Mouse (Mus musculus): ENCODE measurements at regions not wholly inside any gene's neighbourhood (a gene's known extent, or its start where the extent isn't known, plus 50 kb on each side); places are given as distances from the start of the nearest gene placed in this dataset.

DNA sequence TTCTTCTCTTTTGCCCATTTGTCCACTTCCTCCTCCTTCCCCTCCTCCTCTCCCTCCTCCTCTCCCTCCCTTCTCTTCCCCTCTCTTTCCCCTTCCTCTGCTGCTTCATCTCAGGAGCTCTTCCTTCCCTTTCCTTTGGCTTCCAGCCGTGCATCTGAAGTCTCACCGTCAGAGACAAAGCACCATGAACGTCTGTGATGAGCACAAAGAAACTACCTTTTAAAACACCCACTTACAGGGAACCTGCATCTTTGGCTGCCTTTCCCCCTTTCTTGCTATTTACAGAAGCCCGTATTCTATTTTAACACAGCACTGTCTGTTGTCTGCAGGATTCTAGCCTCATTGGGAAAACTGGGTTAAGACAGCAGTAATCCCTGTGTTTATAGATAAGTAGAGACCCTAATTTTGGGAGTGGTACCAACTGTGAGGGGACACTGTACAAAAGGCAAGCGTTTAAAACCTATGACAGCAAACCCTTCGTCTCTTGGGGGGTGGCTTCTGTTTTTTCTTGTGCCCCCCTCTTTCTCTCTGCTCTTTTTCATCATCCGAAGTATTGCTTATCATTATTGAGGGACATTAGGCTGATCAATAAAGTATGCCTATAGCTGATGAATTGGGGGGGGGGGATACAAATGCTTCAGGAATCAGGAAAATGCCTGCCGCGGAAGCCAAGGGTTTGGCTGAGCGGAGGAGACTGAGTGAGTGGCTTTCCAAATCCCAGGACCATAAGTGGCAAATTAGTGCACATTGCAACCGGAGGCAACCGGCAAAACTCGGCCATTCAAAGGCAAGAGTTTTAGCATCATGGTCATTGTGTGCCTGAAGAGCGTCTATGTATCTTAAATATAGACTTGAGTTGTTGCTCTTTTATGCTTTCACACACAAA, 417.0 kb upstream of the Ubash3b start:
- DNase-seq (ENCODE audit: low read depth, low spot score), result no peak

DNA sequence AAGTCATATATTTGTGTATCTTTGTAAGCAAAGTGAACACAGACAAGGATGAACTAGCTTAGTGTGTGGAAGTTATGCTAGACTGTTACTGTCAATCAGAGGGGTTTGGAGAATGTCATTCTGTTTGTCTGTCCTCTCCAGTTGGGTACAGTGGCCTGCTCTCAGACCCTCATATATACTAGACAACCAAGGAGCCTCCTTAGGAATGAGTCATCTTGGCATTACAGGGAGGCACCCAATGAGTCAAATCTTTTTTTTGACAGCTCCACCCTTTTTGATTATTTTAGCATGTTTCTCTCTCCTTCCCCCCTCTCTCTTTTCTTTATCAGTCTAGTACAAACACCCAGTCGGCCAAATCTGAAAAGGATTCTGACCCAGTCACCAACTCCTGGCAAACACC, 416.3 kb upstream of the Ubash3b start:
- DNase-seq (ENCODE audit: low read depth, low spot score), result no peak

DNA sequence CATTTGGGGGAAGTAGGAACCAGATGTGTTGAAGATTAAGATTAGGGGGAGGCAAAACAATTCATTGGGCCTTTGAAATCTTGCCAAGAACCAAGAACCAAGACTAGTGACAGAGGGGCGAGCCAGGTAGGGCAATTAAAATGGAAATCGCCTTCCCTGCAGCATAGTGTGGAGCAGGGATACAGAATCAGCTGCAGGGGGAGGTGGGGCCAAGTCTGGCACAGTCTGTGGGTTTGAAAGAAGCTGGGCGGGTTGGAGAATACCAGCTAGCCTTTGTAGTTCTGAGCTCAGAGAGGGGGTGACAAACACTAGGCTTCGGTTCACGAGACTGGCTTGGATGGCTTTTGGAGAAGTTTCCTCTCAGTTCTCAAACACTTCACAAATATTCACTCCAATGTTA, 414.3 kb upstream of the Ubash3b start:
- no peak for DNase-seq (ENCODE audit: low read depth, low spot score)

DNA sequence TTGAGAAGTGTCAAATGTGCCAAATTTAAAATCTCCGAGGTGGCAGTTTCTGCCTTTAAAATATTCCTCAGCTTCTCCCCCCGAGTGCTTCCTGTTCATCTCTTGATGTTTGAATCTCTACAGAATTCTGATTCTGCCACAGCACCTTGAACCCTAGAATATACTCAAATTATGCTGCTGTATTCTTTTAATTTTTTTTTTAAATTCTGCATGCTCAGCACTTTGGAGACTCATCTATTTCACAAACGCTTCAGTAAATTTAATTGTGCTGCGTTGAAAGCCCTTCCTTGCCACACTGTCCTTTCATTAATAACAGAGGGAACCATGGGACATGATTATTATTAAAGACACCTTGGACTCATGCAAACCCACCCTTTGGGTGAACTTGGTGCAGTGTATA, 408.8 kb upstream of the Ubash3b start:
- DNase-seq (ENCODE audit: low read depth, low spot score), result no peak

DNA sequence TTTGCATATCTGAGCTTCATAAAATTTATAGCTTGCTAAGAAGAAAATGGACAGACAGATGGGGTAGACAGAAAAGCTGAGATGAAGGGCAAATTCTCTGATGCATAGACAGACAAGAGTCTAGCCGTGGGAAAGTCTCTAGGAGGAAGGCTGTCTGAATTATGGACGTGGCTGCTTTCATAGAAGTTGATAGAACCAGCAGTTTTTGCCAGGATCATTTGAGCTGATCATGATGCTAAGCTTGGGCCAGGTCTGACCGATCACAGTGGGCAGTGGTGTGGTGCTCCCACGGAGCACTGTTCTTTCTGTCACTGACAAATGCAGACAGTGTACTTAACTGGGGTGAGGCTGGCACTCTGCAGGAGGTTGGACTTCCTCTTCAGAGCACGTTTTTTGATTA, 405.0 kb upstream of the Ubash3b start:
- no peak for DNase-seq (ENCODE audit: low read depth, low spot score)

DNA sequence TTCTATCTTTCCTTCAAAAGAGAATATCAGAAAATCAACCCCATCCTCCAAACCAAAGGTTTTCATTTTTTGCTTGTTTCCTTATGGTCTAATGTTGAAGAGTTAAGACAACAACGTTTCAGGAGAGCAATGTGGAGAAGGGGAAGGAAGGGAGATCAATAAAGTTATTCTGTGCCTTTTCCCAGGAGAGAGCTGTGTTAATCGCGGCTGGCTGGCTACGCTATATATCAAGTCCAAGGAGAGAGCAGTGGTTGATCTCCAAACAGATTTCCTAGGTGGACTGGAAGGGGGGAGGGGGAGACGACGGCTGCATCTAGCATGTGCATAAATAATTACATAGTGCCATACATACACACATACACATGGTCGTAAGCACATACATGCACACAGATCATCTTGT, 404.3 kb upstream of the Ubash3b start:
- DNase-seq (ENCODE audit: low read depth, low spot score), result no peak

DNA sequence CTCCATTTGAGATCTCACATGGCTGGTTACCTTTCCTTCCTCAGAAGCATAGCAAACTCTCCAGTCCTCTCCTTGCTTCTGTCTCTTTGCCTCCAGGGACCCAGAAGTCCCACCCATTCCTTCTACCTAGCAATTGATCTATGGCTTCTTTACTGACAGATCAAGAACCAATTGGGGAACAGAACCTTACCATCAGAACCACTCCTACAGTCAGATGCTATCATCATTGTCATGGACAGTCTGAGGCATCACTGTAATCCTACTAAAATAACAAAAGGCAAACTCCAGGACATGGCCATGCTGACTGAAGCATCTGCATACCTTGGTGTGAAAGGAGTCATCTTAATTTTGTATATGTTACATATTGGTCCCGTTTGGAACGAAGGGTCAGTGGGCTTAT, 401.9 kb upstream of the Ubash3b start:
- DNase-seq (ENCODE audit: low read depth, low spot score), result no peak

DNA sequence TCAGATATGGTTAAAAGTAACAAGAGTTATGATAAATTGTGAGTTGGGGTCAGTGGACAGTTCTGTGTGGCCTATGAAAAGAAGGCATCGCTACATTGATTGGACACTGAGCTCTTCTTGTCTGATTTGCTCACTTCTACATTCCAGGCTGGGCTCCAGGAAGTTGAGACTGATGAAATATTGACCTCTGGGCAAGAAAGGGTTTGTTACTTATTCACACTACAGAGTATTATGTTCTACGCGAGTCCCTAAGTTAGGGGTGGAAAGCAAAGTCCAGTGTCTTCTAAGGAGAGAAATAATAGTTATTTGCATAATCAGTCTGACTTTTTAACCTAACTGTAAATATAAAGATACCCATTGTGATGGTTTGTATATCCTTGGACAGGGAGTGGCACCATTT, 397.0 kb upstream of the Ubash3b start:
- no peak for DNase-seq (ENCODE audit: low read depth, low spot score)

DNA sequence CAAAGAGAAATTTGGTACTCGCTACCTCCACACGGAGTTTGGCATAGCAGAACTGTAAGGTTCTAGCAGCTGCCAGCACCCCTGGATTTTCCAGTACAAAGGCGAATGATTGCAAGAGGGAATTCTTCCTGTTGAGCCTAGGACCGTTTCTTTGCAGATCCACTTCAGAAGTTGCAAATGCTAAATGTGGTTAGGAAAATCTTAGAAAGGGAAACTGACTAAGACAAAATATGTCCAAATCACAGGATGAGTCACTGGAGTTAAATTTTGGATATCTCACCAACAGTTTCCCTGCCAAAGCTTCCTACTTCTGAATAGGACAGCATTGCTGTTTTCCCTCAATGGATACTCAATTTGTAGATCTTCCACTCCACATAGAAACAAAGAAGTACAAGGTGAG, 395.4 kb upstream of the Ubash3b start:
- no peak for DNase-seq (ENCODE audit: low read depth, low spot score)

DNA sequence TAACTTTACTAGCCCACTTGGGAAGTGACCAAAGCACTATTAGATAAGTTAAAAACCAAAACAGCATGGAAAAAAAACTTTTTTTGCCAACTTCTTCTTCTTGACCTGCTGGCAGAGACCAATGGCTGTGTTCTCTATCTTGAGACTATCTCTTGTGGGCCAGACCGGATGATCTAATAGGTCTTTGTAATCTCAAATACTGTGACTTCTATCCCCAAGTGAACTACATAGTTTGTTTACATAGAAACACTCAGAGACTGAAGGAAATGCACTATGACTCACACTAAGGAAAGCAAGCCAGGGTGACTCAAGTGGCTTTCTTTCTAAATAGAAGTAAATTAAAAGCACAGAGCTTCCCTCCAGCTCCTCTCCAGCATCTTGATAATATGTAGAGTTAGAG, 384.3 kb upstream of the Ubash3b start:
- DNase-seq (ENCODE audit: low read depth, low spot score), result no peak

DNA sequence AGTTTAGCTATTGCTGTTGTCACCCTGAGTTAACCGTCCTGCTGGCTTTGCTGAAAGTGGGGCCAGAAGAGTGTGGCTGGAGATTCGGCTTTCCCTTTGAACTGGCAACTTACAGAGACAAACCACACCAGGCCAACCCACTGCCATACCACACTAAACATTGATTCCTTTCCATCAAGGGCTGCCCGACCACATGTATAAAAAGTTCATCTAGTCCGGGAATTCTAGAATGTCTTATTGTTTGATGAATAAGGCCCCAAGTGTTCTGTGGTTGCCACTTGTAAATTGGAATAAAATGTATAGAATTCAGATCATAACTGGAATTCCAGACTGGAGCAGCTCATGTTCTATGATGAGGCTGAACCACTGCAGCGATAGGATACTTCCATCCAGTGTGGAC, 381.0 kb upstream of the Ubash3b start:
- no peak for DNase-seq (ENCODE audit: low read depth, low spot score)

DNA sequence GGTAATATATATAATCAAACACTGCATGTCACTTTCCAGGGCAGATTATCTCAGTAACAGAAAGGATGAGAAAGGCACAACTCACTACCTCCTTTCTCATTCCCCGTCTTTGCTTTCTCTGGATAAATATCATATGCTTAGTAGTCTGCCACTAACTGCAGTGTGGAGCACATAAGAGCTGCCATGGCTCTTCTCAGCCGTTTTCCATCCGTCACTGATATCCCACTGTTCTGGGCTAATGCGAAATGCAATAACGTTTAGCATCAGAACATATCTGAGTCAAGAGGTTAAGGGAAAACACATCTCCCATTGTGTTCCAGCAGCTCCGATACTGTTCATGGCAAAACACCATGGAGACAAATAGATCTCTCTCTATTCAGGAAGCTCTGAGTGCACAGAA, 379.8 kb upstream of the Ubash3b start:
- DNase-seq (ENCODE audit: low read depth, low spot score), result no peak

DNA sequence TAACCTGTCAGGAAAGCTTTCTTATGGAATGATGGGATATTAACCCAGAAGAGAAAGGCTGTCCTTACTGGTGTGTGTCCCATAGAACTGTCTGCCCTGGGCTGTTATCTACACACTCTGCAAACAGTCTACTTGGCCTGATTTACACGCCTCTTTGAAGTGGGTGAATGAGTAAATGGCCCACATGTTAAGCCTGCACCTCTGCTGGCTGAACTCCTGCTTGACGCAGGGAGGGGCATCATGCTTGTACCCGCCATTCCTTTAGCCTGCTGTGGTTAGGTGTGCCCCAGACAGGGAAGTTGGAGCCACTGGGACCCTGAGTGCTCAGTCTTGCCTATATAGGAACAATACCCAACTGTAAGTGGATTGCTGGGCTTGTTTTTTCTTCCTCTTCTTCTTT, 371.3 kb upstream of the Ubash3b start:
- DNase-seq (ENCODE audit: low read depth, low spot score), result no peak

DNA sequence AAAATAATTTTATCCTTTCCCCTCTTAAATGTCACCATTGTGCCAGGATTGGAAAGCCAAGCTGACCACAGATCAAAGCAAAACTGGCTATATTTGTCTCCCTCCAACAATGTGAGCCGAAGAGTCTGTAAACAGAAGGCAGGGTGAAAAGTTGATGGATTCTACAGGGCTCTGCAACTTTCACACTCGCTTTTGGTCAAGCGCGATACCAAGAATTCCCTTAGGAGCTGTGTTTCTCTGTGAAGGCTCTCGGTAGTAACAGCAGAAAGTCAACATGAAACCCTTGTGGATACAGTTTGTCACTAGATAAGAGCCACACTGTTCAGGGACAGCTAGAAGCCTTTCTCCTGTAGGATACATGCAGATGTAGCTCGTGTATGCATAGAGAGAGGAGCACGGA, 370.8 kb upstream of the Ubash3b start:
- no peak for DNase-seq (ENCODE audit: low read depth, low spot score)

DNA sequence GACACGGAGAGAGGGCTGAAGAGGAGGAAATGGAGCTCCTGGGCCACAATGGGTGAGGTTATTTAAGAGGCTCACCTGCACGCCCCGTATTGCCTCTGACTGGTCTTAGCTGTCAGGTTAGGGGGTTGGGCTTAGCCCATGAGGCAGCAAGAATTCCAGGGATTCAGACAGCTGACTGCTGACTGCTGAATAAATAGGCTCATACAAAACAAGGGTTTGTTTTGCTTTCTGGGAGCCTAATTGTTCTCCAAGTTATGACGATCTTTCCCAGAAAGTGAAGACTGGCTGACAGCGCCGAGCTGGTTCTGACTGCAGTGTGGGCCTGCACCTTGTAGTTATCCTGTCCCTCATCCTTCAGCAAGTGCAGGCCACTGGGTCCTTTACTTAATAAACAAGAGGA, 370.1 kb upstream of the Ubash3b start:
- no peak for DNase-seq (ENCODE audit: low read depth, low spot score)

DNA sequence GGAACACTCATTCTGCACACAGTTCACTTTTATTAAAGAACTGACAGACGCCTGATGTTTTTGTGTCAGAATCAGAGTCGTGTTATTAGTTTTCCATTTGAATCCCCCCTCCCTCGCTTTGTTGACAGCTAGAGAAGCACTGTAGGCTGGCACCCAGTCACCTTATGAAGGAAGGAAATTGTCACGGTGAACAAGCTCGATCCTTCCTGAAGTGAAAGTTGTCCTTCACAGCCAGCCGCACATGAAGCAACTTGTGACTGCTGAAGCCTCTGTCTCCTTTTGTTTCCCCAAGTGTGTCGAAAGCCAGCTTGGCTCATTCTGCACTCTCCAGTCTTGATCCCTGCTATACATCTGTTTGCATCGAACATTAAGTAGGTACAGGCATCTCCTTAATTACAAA, 364.6 kb upstream of the Ubash3b start:
- DNase-seq (ENCODE audit: low read depth, low spot score), result no peak

DNA sequence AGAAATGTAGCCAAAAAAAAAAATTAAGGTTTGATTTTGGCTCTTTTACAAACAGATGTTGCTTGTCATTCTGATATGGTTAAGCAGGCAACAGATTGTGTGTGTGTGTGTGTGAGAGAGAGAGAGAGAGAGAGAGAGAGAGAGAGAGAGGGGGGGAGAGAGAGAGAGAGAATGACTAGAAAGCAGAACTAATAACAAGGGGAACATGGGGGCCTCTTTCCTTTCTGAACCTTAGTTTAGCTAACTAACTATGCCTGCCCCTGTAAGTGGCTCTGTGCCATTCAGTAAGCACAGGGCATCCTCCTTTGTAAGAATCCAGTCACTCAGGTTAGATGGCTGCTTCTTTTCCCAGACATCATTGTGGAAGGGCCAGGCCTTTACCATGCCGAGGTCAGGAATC, 364.0 kb upstream of the Ubash3b start:
- DNase-seq (ENCODE audit: low read depth, low spot score), result no peak

DNA sequence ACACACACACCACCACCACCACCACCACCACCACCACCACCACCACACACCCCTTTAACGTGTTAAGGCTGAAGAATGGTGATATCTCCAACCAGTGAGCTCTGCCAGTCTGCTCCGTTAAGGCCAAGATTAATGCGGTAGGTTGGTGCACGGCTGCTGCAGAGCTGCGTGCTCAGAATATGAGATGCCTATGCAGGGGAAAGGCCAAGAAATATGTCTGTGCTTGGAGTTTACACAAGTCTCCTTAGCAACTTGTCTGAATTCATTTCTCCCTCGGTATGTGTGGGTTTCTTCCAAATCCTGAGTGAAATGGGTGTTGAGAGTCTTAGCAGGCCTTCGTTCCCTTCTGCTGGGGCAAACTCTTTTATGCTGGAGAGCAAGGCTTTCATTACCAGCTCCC, 363.1 kb upstream of the Ubash3b start:
- DNase-seq (ENCODE audit: low read depth, low spot score), result no peak

DNA sequence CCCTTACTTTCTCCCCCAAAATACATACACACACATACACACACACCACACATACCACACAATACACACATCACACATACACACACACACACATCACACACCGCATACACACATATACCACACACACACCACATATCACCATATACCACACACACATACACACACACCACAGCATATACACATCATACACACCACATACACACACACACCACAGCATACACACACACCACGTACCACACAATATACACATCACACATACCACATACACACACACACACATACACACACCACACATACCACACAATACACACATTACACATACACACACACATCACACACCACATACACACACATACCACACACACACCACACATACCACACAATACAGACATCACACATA, 362.5 kb upstream of the Ubash3b start:
- no peak for DNase-seq (ENCODE audit: low read depth, low spot score)

DNA sequence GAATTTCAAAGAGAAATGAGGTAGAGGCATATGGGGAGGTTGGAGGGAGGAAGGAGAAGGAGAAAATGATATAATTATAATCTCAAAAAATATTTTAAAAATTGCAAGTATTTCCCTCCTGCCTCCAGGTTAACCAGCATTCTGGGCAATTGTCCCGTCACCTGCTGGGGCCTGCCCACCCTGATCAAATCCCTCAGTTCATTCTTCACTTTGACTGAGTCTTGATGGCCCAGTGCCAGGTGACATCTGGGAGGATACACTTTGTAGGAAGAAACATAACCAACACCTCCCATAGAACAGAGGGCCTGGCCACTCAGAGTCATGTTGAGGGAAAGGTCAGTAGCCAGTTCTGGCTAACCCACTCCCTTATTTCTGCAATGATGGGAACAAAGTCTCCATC, 360.8 kb upstream of the Ubash3b start:
- DNase-seq (ENCODE audit: low read depth, low spot score), result no peak

DNA sequence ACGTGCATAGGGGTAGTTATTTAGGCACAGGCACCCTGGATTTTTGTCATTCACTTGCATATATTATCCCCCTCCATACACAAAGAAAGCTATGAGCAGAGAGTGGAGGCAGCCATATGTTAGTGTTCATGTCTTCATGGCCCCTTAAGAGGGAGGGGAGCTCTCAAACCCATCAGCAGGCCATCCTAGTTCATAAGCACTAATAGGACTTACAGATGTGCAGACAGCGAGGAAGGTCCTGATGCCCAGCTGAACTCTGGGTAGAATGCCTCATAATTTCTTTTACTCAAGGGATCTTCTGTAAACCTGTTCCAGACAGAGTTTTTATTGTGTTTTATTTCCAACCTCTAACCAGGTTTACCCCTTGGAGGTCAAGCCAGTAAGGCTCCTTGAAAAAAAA, 356.3 kb upstream of the Ubash3b start:
- DNase-seq (ENCODE audit: low read depth, low spot score), result no peak

DNA sequence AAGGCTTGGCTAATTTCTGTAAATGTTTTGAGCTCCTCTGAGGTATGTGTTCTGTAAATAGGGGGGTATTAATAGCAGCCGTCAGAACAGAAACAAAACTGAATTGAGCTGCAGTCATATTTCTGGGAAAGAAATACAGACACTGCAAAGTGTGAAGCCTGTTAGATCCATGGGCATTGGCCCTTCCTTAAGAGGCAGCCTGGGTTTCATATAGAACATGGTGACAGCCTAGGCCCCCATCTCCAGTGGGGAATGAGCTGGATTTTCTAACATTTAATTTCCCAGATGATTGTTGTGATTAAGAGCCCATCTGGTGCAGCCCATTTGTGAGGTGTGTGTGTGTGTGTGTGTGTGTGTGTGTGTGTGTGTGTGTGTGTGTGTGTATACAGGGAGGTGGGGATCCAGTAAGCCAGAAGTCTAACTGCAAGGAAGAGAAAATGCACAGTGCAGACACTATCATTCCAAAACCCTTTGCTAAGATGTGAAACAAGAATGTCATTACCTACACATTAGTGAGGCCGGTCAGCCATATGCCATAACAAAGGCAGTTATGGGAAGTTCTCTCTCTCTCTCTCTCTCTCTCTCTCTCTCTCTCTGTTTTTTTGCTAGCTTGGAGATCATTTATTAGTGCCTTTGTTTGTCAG, 355.7 kb upstream of the Ubash3b start:
- DNase-seq (ENCODE audit: low read depth, low spot score), result no peak

DNA sequence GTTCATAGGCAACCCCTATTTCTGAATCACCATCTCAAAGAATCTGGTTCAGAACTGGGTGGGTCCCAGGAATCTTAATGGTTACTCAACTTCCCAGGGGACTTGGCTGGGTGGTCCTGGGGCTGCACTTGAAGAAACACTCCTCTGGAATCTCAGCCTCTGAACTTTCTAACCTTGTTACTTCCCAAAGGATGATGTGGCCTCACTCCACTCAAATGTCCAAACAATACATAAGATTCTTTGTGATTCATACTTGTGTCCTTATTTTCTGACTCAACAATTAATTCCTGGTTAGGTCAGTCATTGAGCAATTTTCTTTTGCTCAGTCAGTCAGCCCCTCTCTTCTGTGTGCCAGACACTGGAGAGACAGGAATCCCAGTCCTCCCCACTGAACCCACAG, 353.7 kb upstream of the Ubash3b start:
- DNase-seq (ENCODE audit: low read depth, low spot score), result no peak

DNA sequence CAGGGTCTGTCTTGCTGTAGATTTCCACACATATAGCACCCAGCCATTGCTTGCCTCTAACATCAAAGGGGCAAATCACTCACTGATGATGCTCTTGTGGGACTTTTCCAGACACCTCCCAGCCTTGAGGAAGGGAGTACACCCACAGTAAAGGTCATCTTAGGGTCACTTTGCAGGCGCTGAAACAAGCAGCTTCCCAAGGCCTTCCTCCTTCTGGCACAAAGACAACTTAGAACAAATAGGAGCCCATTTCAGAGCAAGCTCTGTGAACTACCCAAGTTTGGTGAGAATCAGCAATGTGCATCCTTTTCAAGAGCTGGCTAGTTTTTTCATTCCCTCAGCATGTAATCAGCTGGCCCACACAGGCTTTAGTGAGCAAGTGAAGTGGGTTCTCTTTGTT, 352.2 kb upstream of the Ubash3b start:
- no peak for DNase-seq (ENCODE audit: low read depth, low spot score)
